Mouse (Mus musculus) common myeloid progenitor, adult 5-6 weeks (primary cell): ENCODE measurements around the gene Gm6763. TPM values are rescaled to one million over a fixed set of nuclear protein-coding genes. Genes with fewer than 3 reads are reported as not detected.
"Not testable (repeated sequence)": the region's sequence is repeated elsewhere in the genome, so short reads cannot be mapped to it uniquely, and the experiment has no call there.

Experiments used
- ATAC-seq: replicated peaks from 2 replicates; pipeline ENCODE4 v1.8.0; 2016; ENCODE audit warnings: low read depth, mild to moderate bottlenecking, moderate TSS enrichment, inconsistent platforms; ENCODE audit not compliant: poor library complexity, severe bottlenecking
- total RNA-seq: library from RNA; stranded (forward); fragments of 200-1000, 187-1606 nt; gene quantifications from 2 replicates; pipeline ENCODE4 v1.2.3, GENCODE M21; 2017

Gene Gm6763
- total RNA-seq, result not detected in 2 replicates

DNA sequence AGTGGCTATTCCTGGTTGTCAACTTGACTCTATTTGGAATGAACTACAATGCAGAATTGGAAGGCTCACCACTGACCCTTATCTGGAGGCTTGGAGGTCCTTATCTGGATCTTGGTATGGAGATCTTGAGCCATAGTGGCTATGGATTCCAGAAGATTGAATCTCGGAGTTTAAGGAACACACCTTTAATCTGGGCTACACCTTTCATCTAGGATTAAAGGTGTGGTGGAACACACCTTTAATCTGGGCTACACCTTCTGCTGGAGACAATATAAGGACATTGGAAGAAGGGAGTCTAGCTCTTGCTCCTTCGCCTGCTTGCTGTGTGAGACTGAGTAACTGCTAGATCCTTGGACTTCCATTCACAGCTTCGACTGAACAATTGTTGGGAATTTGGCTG lies at the start of gene Gm6763:
Gene Gm6763, plus strand, starts transcription at position 301 of the 400 bp plus-strand sequence.
- not testable (repeated sequence) for ATAC-seq

DNA sequence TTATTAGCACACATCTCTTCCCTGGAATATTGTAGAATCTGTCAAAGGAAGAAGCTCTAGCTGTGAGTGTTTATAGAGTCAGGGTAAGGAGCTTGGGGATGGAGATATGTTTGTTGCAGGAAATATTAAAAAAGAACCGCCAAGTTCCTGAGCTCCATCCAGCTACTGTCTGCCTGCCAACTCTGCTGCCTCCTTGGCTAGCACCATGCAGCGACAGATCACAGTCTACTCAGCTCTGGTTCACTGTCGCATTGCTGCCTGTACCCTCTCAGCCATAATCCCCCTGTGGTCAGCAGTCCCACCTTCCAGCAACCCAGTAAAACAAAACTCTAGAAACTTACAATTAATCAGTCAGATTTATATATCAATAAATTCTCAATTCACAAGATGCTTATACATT lies 41.3 kb upstream of the Gm6763 start:
- no peak for ATAC-seq

DNA sequence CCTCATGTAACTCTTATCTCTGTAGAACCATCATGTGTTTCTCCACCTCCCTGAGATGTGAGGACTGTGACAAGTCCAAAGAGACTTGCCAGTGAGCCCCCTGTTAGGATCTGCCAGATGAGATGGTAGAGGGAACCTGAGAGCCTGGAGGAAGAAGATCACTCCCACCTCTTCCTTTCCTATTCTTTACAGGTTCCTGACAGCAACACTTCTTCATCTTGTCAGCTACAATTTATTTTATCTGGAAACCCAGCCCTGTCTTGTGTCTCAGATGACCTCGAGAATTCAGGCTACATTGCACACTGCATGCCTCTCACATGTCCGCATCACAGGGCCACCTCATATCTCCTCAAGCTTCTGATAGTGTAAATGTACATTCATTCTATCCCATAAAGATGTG lies 33.0 kb upstream of the Gm6763 start:
- ATAC-seq, result no peak

DNA sequence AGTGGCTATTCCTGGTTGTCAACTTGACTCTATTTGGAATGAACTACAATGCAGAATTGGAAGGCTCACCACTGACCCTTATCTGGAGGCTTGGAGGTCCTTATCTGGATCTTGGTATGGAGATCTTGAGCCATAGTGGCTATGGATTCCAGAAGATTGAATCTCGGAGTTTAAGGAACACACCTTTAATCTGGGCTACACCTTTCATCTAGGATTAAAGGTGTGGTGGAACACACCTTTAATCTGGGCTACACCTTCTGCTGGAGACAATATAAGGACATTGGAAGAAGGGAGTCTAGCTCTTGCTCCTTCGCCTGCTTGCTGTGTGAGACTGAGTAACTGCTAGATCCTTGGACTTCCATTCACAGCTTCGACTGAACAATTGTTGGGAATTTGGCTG lies 8.6 kb upstream of the Gm6763 start, which contains the start of gene Gm21293:
Gene Gm21293, plus strand, starts transcription at position 301 of the 400 bp plus-strand sequence.
- not testable (repeated sequence) for ATAC-seq

DNA sequence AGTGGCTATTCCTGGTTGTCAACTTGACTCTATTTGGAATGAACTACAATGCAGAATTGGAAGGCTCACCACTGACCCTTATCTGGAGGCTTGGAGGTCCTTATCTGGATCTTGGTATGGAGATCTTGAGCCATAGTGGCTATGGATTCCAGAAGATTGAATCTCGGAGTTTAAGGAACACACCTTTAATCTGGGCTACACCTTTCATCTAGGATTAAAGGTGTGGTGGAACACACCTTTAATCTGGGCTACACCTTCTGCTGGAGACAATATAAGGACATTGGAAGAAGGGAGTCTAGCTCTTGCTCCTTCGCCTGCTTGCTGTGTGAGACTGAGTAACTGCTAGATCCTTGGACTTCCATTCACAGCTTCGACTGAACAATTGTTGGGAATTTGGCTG lies 8.4 kb downstream of the Gm6763 start, which contains the start of gene Gm8764:
Gene Gm8764, plus strand, starts transcription at position 301 of the 400 bp plus-strand sequence.
- ATAC-seq, result not testable (repeated sequence)

DNA sequence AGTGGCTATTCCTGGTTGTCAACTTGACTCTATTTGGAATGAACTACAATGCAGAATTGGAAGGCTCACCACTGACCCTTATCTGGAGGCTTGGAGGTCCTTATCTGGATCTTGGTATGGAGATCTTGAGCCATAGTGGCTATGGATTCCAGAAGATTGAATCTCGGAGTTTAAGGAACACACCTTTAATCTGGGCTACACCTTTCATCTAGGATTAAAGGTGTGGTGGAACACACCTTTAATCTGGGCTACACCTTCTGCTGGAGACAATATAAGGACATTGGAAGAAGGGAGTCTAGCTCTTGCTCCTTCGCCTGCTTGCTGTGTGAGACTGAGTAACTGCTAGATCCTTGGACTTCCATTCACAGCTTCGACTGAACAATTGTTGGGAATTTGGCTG lies 16.9 kb downstream of the Gm6763 start, which contains the start of gene Gm21304:
Gene Gm21304, plus strand, starts transcription at position 301 of the 400 bp plus-strand sequence.
- not testable (repeated sequence) for ATAC-seq

DNA sequence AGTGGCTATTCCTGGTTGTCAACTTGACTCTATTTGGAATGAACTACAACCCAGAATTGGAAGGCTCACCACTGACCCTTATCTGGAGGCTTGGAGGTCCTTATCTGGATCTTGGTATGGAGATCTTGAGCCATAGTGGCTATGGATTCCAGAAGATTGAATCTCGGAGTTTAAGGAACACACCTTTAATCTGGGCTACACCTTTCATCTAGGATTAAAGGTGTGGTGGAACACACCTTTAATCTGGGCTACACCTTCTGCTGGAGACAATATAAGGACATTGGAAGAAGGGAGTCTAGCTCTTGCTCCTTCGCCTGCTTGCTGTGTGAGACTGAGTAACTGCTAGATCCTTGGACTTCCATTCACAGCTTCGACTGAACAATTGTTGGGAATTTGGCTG lies 25.4 kb downstream of the Gm6763 start, which contains the start of gene Gm21312:
Gene Gm21312, plus strand, starts transcription at position 301 of the 400 bp plus-strand sequence.
- ATAC-seq, result not testable (repeated sequence)

DNA sequence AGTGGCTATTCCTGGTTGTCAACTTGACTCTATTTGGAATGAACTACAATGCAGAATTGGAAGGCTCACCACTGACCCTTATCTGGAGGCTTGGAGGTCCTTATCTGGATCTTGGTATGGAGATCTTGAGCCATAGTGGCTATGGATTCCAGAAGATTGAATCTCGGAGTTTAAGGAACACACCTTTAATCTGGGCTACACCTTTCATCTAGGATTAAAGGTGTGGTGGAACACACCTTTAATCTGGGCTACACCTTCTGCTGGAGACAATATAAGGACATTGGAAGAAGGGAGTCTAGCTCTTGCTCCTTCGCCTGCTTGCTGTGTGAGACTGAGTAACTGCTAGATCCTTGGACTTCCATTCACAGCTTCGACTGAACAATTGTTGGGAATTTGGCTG lies 33.9 kb downstream of the Gm6763 start, which contains the start of gene Gm20765:
Gene Gm20765, plus strand, starts transcription at position 301 of the 400 bp plus-strand sequence.
- not testable (repeated sequence) for ATAC-seq

DNA sequence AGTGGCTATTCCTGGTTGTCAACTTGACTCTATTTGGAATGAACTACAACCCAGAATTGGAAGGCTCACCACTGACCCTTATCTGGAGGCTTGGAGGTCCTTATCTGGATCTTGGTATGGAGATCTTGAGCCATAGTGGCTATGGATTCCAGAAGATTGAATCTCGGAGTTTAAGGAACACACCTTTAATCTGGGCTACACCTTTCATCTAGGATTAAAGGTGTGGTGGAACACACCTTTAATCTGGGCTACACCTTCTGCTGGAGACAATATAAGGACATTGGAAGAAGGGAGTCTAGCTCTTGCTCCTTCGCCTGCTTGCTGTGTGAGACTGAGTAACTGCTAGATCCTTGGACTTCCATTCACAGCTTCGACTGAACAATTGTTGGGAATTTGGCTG lies 42.4 kb downstream of the Gm6763 start, which contains the start of gene Gm4340:
Gene Gm4340, plus strand, starts transcription at position 301 of the 400 bp plus-strand sequence.
- not testable (repeated sequence) for ATAC-seq

Other genes with a start within 250 kb of the Gm6763 start
- not detected in 2 replicates for gene Gm21293, start 8.5 kb upstream of the Gm6763 start, total RNA-seq
- gene Gm8764, start 8.5 kb downstream of the Gm6763 start, total RNA-seq, result not detected in 2 replicates
- not detected in 2 replicates for gene Gm21304, start 17.0 kb downstream of the Gm6763 start, total RNA-seq
- gene Gm21312, start 25.5 kb downstream of the Gm6763 start, total RNA-seq, result not detected in 2 replicates
- not detected in 2 replicates for gene Gm20765, start 34.0 kb downstream of the Gm6763 start, total RNA-seq
- gene Gm4340, start 42.5 kb downstream of the Gm6763 start, total RNA-seq, result not detected in 2 replicates